Mouse (Mus musculus) hindbrain, embryonic 11.5 days (tissue): ENCODE results near the gene Rab3ip. TPM values are rescaled to one million over a fixed set of nuclear protein-coding genes. Genes with fewer than 3 reads are reported as not detected.
A peak's percentile ranks its signal among the peaks of the same experiment; 100 is the strongest.

Source experiments
- ATAC-seq: fragments of 200-750 bp; cut with Nextera tagmentation; 2 replicates; pipeline ENCODE4 v1.8.0; 2017; ENCODE audit warnings: mild to moderate bottlenecking, moderate TSS enrichment, moderate library complexity; ENCODE audit not compliant: low FRiP score
- DNase-seq: peaks from one replicate; pipeline ENCODE4 v3.0.0-alpha.2; 2015; ENCODE audit warnings: low spot score
- H3K27ac ChIP-seq: fragments of 300-500 bp; sonication (generic); 2 replicates; pipeline ENCODE4 v1.5.1; 2014; ENCODE audit warnings: mild to moderate bottlenecking, low read depth, low read length
- H3K27me3 ChIP-seq: fragments of 300-500 bp; sonication (generic); 2 replicates; pipeline ENCODE4 v1.6.1; 2014; ENCODE audit warnings: mild to moderate bottlenecking, low read length, moderate library complexity, mixed read lengths; ENCODE audit not compliant: control insufficient read depth, insufficient read depth
- H3K36me3 ChIP-seq: fragments of 300-500 bp; sonication (generic); 2 replicates; pipeline ENCODE4 v1.6.1; 2014; ENCODE audit warnings: mild to moderate bottlenecking, low read length, moderate library complexity, mixed read lengths; ENCODE audit not compliant: control insufficient read depth, insufficient read depth
- H3K4me1 ChIP-seq: fragments of 300-500 bp; sonication (generic); replicated peaks from 2 replicates; pipeline ENCODE4 v1.6.1; 2014; ENCODE audit warnings: low read length, mixed read lengths; ENCODE audit not compliant: control insufficient read depth, insufficient read depth
- H3K4me2 ChIP-seq: fragments of 300-500 bp; sonication (generic); replicated peaks from 2 replicates; pipeline ENCODE4 v1.6.1; 2014; ENCODE audit warnings: mild to moderate bottlenecking, low read depth, low read length
- H3K4me3 ChIP-seq: fragments of 300-500 bp; sonication (generic); 2 replicates; pipeline ENCODE4 v1.5.1; 2014; ENCODE audit warnings: low read depth, low read length
- H3K9ac ChIP-seq: fragments of 300-500 bp; sonication (generic); 2 replicates; pipeline ENCODE4 v1.6.1; 2014; ENCODE audit warnings: low read depth, low read length
- H3K9me3 ChIP-seq: fragments of 300-500 bp; sonication (generic); 2 replicates; pipeline ENCODE4 v1.6.1; 2016; ENCODE audit warnings: low read length; ENCODE audit not compliant: control insufficient read depth
- WGBS: fragments of 180-500 bp; shearing (Covaris S2); extraction: QIAGEN DNeasy Blood & Tissue Kit; methylation state at CpG from one replicate; pipeline ENCODE4 v1.1.7; 2014; 5-methylcytosine and 5-hydroxymethylcytosine counted together
- polyA plus RNA-seq: library from polyadenylated mRNA; unstranded; fragments of >200 nt; fragmentation: Nextera tagmentation; extraction: Ambion mirVana; gene quantifications from 2 replicates; pipeline ENCODE4 v1.2.1, GENCODE M21; 2014

Gene Rab3ip
- polyA plus RNA-seq, 1 experiment from 2014 or later: 43.7 TPM

GRCm38 (mm10) chr10:116965297-116965696 lies 14.7 kb upstream of the Rab3ip start:
- Histone ChIP-seq H3K27ac (no peak overlapping the region), H3K4me1 (no peaks in the 10 kb centered on the region), H3K9me3 (no peaks in the 10 kb centered on the region), H3K4me2 (no peak overlapping the region), H3K9ac (no peak overlapping the region), H3K27me3 (no peaks in the 10 kb centered on the region), H3K4me3 (no peak overlapping the region), H3K36me3 (no peaks in the 10 kb centered on the region)
- 65% methylated on average over 5 of the region's 5 CpGs for WGBS
- ATAC-seq (no peak), DNase-seq (no peak)

GRCm38 (mm10) chr10:116964571-116964970 lies 14.0 kb upstream of the Rab3ip start:
- no peak overlapping the region for H3K27ac ChIP-seq
- no peak overlapping the region for H3K9ac ChIP-seq
- 92% methylated on average over 4 of the region's 4 CpGs for WGBS
- H3K4me3 ChIP-seq: no peak overlapping the region
- H3K27me3 ChIP-seq: no peaks in the 10 kb centered on the region
- ATAC-seq (no peak), DNase-seq (no peak)
- no peaks in the 10 kb centered on the region for H3K36me3 ChIP-seq
- no peaks in the 10 kb centered on the region for H3K9me3 ChIP-seq
- H3K4me2 ChIP-seq: no peak overlapping the region
- H3K4me1 ChIP-seq: no peaks in the 10 kb centered on the region

- WGBS: 80% methylated on average over 11 of the region's 11 CpGs
- Histone ChIP-seq H3K4me2 (no peak overlapping the region), H3K27ac (no peak overlapping the region), H3K27me3 (no peaks in the 10 kb centered on the region), H3K9ac (no peak overlapping the region), H3K36me3 (no peaks in the 10 kb centered on the region), H3K4me3 (no peak overlapping the region), H3K4me1 (no peaks in the 10 kb centered on the region), H3K9me3 (no peaks in the 10 kb centered on the region)
- DNase-seq (no peak), ATAC-seq (no peak)
Observed at GRCm38 (mm10) chr10:116964084-116964483, 13.5 kb upstream of the Rab3ip start.

- Histone ChIP-seq H3K4me2 (no peak overlapping the region), H3K36me3 (no peaks in the 10 kb centered on the region), H3K27me3 (no peaks in the 10 kb centered on the region), H3K9ac (no peak overlapping the region), H3K4me1 (no peaks in the 10 kb centered on the region), H3K9me3 (no peaks in the 10 kb centered on the region), H3K4me3 (no peak overlapping the region), H3K27ac (no peak overlapping the region)
- 65% methylated on average over 17 of the region's 17 CpGs for WGBS
- ATAC-seq (no peak), DNase-seq (no peak)
Observed at GRCm38 (mm10) chr10:116962803-116963202, 12.2 kb upstream of the Rab3ip start.

GRCm38 (mm10) chr10:116962152-116962551 lies 11.6 kb upstream of the Rab3ip start:
- no peak for ATAC-seq
- no peak for DNase-seq
- no peak overlapping the region for H3K4me2 ChIP-seq
- no peaks in the 10 kb centered on the region for H3K9me3 ChIP-seq
- no peak overlapping the region for H3K4me3 ChIP-seq
- H3K9ac ChIP-seq: no peak overlapping the region
- H3K27ac ChIP-seq: no peak overlapping the region
- H3K27me3 ChIP-seq: no peaks in the 10 kb centered on the region
- 84% methylated on average over 14 of the region's 14 CpGs for WGBS
- H3K36me3 ChIP-seq: no peaks in the 10 kb centered on the region
- H3K4me1 ChIP-seq: no peaks in the 10 kb centered on the region

- Histone ChIP-seq H3K4me1 (no peaks in the 10 kb centered on the region), H3K27ac (no peak overlapping the region), H3K27me3 (no peaks in the 10 kb centered on the region), H3K36me3 (no peaks in the 10 kb centered on the region), H3K9ac (no peak overlapping the region), H3K4me3 (no peak overlapping the region), H3K4me2 (no peak overlapping the region), H3K9me3 (no peaks in the 10 kb centered on the region)
- no peak for DNase-seq
- ATAC-seq: no peak
- WGBS: 71% methylated on average over 5 of the region's 5 CpGs
Observed at GRCm38 (mm10) chr10:116957867-116958551, 7.4 kb upstream of the Rab3ip start.

- Histone ChIP-seq H3K36me3 (no peaks in the 10 kb centered on the region), H3K9me3 (no peaks in the 10 kb centered on the region), H3K4me1 (no peaks in the 10 kb centered on the region), H3K27ac (no peak overlapping the region), H3K27me3 (no peaks in the 10 kb centered on the region), H3K9ac (no peak overlapping the region), H3K4me2 (no peak overlapping the region), H3K4me3 (no peak overlapping the region)
- WGBS: 90% methylated on average over 11 of the region's 11 CpGs
- DNase-seq (no peak), ATAC-seq (no peak)
Observed at GRCm38 (mm10) chr10:116956483-116957158, 6.1 kb upstream of the Rab3ip start.

GRCm38 (mm10) chr10:116955191-116955590 lies 4.6 kb upstream of the Rab3ip start:
- no peak overlapping the region for H3K27ac ChIP-seq
- H3K4me1 ChIP-seq: no peaks in the 10 kb centered on the region
- H3K9ac ChIP-seq: no peak overlapping the region
- no peak overlapping the region for H3K4me2 ChIP-seq
- ATAC-seq: no peak
- H3K27me3 ChIP-seq: no peaks in the 10 kb centered on the region
- H3K4me3 ChIP-seq: no peak overlapping the region
- WGBS: 97% methylated on average over 6 of the region's 6 CpGs
- no peaks in the 10 kb centered on the region for H3K36me3 ChIP-seq
- DNase-seq: no peak
- H3K9me3 ChIP-seq: no peaks in the 10 kb centered on the region

- DNase-seq: no peak
- Histone ChIP-seq H3K9me3 (no peaks in the 10 kb centered on the region), H3K27ac (no peak overlapping the region), H3K9ac (no peak overlapping the region), H3K4me1 (no peaks in the 10 kb centered on the region), H3K4me3 (peak overlapping the region; percentile 87), H3K36me3 (no peaks in the 10 kb centered on the region), H3K4me2 (peak overlapping the region; percentile 77; the same call in 1 of the 2 replicates), H3K27me3 (no peaks in the 10 kb centered on the region)
- no peak for ATAC-seq
- WGBS: 28% methylated on average over 5 of the region's 5 CpGs
Observed at GRCm38 (mm10) chr10:116950886-116951285, 317 bp upstream of the Rab3ip start.
